In the genomic region with DNA sequence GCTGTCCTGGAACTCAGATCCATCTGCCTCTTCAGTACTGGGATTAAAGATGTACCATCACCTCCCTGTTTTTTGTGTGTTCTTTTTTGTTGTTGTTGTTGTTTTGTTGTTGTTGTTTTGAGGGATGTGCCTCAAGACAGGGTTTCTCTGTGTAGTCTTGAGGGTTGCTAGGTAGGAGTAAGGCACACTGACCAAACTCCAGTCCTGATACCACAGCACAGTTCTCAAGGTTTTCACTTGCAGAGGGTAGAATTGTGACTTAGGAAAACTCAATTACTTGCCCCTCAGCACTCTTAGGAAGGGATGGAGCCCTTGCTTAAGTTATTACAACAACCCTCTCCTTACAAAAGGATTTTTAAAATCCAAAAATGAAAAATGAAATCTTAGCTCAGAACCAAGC, we compare ENCODE assay signal across 8 mouse cellular contexts. TPM values are rescaled to one million over a fixed set of nuclear protein-coding genes. Genes with fewer than 3 reads are reported as not detected.
DNase-seq lines count a peak whose midpoint lies in the region; ATAC-seq lines count a peak whose summit lies in the region.

No protein-coding gene starts in this region.

- no peaks in the 10 kb centered on the region for H3K9me3 ChIP-seq in heart, embryonic 13.5 days
- no peaks in the 10 kb centered on the region for H3K9me3 ChIP-seq in hindbrain, embryonic 12.5 days (replicated peaks)
- H3K9me3 ChIP-seq in midbrain, embryonic 10.5 days (replicated peaks), result no peaks in the 10 kb centered on the region

- H3K4me3 ChIP-seq in heart, embryonic 13.5 days, result peak overlapping the region; percentile 66
- H3K4me3 ChIP-seq in hindbrain, embryonic 12.5 days, result peak overlapping the region; percentile 38; the same call in 1 of the 2 replicates
- peak overlapping the region; percentile 57 for H3K4me3 ChIP-seq in midbrain, embryonic 10.5 days

- intact Hi-C loops in heart, postnatal 14 days (cut with DNase I), result loop anchor here (5.0 kb wide), 1 partner anchor 66 kb away; no protein-coding TSS in a partner anchor
- intact Hi-C loops in gastrocnemius, postnatal 36 days (cut with DNase I), result no loop called here

- H3K4me1 ChIP-seq in heart, embryonic 13.5 days, result peaks cover 24% of the 10 kb centered on the region
- H3K4me1 ChIP-seq in hindbrain, embryonic 12.5 days, result peaks cover 9% of the 10 kb centered on the region
- peaks cover 19% of the 10 kb centered on the region for H3K4me1 ChIP-seq in midbrain, embryonic 10.5 days

- no peaks in the 10 kb centered on the region for H3K27me3 ChIP-seq in heart, embryonic 13.5 days (replicated peaks)
- no peaks in the 10 kb centered on the region for H3K27me3 ChIP-seq in hindbrain, embryonic 12.5 days
- no peaks in the 10 kb centered on the region for H3K27me3 ChIP-seq in midbrain, embryonic 10.5 days (ENCODE audit: low read depth, poor library complexity, severe bottlenecking)

- H3K9ac ChIP-seq in heart, embryonic 13.5 days, result peak overlapping the region; percentile 44; the same call in 1 of the 2 replicates
- H3K9ac ChIP-seq in hindbrain, embryonic 12.5 days, result no peak overlapping the region

- peak overlapping the region; percentile 89 for H3K27ac ChIP-seq in heart, embryonic 13.5 days (replicated peaks)
- peak overlapping the region; percentile 57 for H3K27ac ChIP-seq in hindbrain, embryonic 12.5 days
- peak overlapping the region; percentile 85 for H3K27ac ChIP-seq in midbrain, embryonic 10.5 days (replicated peaks)

- H3K4me2 ChIP-seq in heart, embryonic 13.5 days, result peak overlapping the region; percentile 87
- H3K4me2 ChIP-seq in hindbrain, embryonic 12.5 days (replicated peaks), result peak overlapping the region; percentile 56

- peaks cover 30% of the 10 kb centered on the region for H3K36me3 ChIP-seq in heart, embryonic 13.5 days
- peaks cover 20% of the 10 kb centered on the region; the same call in 1 of the 2 replicates for H3K36me3 ChIP-seq in hindbrain, embryonic 12.5 days
- H3K36me3 ChIP-seq in midbrain, embryonic 10.5 days, result peaks cover 38% of the 10 kb centered on the region

- no peak for ATAC-seq in heart, embryonic 13.5 days (ENCODE audit: extremely low read depth, insufficient number of reproducible peaks, low FRiP score, low TSS enrichment)
- ATAC-seq in hindbrain, embryonic 12.5 days (ENCODE audit: low FRiP score), result 0 out of 2 replicates have a peak, but pooled peaks have one; percentile 38

- DNase-seq in heart, postnatal 14 days, result no peak
- DNase-seq in NIH3T3 (ENCODE audit: low read depth), result peak; percentile 3
- no peak for DNase-seq in midbrain, embryonic 10.5 days (ENCODE audit: low spot score)
- DNase-seq in B cell, adult 2 months, result no peak
- DNase-seq in urinary bladder, postnatal 25 days (ENCODE audit: low spot score), result no peak
- DNase-seq in gastrocnemius, postnatal 36 days, result no peak

RNA-seq across cellular contexts. Expression of gene Cntrl, which starts 22.2 kb away (rescaled TPM):
- polyA plus RNA-seq in heart, embryonic 13.5 days (2015; fragmentation: Nextera tagmentation; extraction: Ambion mirVana), result 16.2 and 16.5 TPM in 2 replicates
- total RNA-seq in heart, postnatal 14 days (2021), result 1 to 10 TPM; 8.7 to 9.2 TPM
- polyA plus RNA-seq in hindbrain, embryonic 12.5 days (2016; fragmentation: Nextera tagmentation; extraction: Ambion mirVana), result 21.3 and 22.7 TPM in 2 replicates
- 26.7 and 33.5 TPM in 2 replicates for polyA plus RNA-seq in midbrain, embryonic 10.5 days (2016; fragmentation: Nextera tagmentation; extraction: Ambion mirVana)
- total RNA-seq in gastrocnemius, postnatal 36 days (2021), result 1 to 10 TPM; 5.1 to 7.3 TPM

RNA-seq across cellular contexts. Expression of gene AI182371, which starts 30.1 kb away (rescaled TPM):
- polyA plus RNA-seq in heart, embryonic 13.5 days (2015; fragmentation: Nextera tagmentation; extraction: Ambion mirVana), result 0.35 and 0.74 TPM in 2 replicates
- under 1 TPM; 0.12 to 0.22 TPM for total RNA-seq in heart, postnatal 14 days (2021)
- polyA plus RNA-seq in hindbrain, embryonic 12.5 days (2016; fragmentation: Nextera tagmentation; extraction: Ambion mirVana), result 0.31 and 0.36 TPM in 2 replicates
- 0.16 and 0.34 TPM in 2 replicates for polyA plus RNA-seq in midbrain, embryonic 10.5 days (2016; fragmentation: Nextera tagmentation; extraction: Ambion mirVana)
- total RNA-seq in gastrocnemius, postnatal 36 days (2021), result under 1 TPM in 1 of 2 experiments, not detected in 1; 0.15 TPM
